Mouse (Mus musculus) CD8-positive naive resting alpha-beta T cell, adult 2 months (primary cell): ENCODE results near the gene Gm6096.

Source experiments
- DNase-seq, 2 experiments: peaks; one replicate each; pipeline ENCODE4 v3.0.0; 2022; ENCODE audit warnings: low read depth in 2 of 2, low spot score in 2 of 2

Gene Gm6096

GRCm38 (mm10) chr7:34234610-34235561, 16.0 kb upstream of the Gm6096 start:
- no peak for DNase-seq

DNA sequence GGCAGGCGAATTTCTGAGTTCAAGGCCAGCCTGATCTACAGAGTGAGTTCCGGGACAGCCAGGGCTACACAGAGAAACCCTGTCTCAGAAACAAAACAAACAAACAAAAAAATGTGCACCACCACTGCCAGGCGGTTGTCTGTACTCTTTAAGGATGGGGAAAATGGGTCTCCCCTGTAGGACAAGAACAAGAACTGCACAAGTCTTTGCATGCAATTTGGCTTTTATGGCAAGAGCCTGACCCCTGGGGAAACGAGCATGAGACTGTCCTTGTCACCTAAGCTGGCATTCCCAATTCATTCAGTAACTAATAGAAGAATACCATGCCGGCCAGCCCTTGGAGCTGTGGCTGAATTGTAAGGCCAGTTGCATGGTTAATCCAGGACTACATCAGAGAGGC, 15.2 kb upstream of the Gm6096 start:
- no peak for DNase-seq

DNA sequence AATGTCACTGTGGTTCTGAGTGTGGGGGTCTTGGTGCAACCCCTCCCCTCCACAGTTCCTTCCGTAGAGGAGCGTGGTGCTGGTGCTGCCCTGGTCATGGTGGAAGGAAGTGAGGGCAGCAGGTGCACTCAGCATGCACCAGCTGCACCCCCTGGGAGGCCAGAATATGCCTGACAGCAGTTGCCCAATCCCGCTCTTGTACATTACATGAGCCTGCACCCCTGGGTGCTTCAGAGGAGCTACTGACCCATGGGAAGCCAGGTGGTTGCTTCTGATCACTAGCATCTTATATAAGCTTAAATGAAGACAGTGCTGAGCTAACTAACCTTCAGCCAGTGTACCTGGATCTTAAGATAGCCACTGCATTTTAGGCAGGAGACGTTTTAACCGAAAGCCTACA, 12.8 kb upstream of the Gm6096 start:
- no peak for DNase-seq

GRCm38 (mm10) chr7:34242176-34242575, 8.7 kb upstream of the Gm6096 start:
- no peak for DNase-seq

GRCm38 (mm10) chr7:34246870-34247499, 3.9 kb upstream of the Gm6096 start:
- DNase-seq = no peak

GRCm38 (mm10) chr7:34252030-34252429, 1.2 kb downstream of the Gm6096 start:
- DNase-seq = peak; percentile 9 to 24

DNA sequence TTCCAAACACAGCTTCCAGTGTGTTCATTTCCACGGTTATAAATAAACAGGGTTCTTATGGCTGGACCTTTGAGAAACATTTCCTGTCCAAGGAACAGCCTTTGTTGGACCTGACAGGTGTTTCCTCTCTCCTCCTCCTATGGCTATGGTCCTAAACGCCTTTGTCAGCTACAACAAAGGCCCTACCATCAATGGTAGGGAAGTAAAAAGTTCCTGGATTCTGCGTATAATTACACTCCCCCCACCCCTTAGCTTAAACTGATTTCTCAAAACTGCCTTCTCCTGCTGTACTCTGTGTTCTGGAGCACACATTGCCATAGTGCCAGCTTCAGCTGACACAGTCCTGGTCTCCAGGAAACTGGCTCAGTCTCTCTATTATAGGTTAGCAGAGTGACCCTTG, 4.3 kb downstream of the Gm6096 start:
- no peak for DNase-seq

GRCm38 (mm10) chr7:34255916-34256315, 5.1 kb downstream of the Gm6096 start:
- no peak for DNase-seq

- DNase-seq = no peak
These were observed 6.4 kb downstream of the Gm6096 start for GRCm38 (mm10) chr7:34257279-34257678.

DNA sequence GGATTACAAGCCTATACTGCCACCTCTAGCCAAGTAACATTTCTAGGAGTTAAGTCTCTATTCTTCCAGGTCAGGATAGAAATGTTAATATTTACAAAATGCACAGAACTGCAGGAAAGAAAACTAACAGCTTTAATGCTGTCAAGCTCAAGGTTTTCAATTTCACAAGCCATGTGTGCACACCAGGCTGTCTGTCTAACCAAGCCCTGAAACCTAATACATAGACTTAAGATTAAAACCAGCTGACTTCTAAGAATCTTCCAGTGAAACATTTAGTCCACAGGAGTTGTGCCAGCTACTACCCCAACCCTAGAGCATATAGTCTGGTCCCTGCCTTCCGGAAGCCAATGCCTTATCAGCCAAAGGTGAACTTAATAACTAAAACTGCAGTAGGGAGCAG, 7.6 kb downstream of the Gm6096 start:
- no peak for DNase-seq

DNA sequence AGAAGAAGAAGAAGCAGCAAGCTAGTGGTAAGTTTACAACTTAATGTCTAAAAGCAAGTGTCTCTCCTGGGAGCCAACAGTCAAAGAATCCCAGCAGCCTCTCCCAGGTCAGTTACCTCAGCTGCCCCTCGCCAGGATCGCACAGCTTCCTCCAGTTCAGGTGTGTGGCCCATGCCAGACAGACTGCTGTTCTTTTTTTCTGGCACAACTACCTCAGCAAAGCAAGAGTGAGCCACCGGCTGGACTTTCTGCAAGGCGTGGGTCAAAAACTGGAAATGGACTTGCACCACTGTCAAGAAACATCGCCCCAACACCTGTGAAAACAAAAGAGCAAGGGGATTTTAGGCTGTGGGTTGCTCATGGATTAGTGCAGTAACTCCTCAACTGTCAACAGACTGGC, 12.6 kb downstream of the Gm6096 start:
- DNase-seq = no peak

DNA sequence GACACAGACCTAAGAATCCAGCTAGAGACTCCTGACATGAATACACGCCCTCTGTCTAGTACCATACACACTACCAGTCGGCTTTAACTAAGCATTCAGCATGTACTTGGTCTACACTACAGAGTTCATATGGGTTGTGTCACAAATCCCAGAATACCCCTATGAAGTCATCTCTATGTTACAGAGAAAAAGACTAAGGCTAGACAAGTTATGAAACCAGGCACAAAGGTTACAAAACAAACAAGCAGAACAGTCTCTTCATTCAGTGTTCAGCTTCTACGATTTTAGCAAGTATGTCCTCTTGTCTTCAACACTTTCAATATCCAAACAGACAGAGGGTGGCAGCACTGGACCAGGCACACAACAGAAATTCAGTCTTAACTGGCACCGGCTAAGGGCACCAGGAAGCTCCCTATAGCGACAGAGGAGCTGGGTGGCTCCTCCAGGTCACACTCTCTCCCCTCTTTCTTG, 15.1 kb downstream of the Gm6096 start:
- peak; percentile 11 to 29 for DNase-seq

DNA sequence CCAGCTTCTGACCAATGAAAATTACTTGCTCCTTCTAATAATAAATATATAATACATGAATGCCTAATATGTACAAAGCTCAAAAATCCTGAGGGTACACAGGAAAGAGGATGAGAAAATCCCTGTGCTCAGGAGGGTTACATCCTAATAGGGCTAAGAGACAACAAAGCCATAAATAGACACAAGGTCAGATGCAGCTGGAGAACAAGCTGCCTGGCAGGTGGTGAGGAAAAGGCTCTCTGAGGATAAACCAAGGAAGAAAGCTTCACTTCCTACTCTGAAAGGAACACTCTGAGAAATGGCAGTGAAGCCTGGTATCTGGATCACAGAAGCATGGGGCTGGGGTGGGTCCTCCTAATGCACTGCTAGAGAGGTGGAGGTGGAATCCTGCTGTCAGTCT, 15.6 kb downstream of the Gm6096 start:
- DNase-seq = no peak

- no peak for DNase-seq
These were observed 17.6 kb downstream of the Gm6096 start for GRCm38 (mm10) chr7:34268463-34268862.

GRCm38 (mm10) chr7:34272465-34272864, 21.6 kb downstream of the Gm6096 start:
- DNase-seq = no peak

GRCm38 (mm10) chr7:34276066-34276465, 25.2 kb downstream of the Gm6096 start:
- DNase-seq = no peak

- no peak for DNase-seq
These were observed 26.8 kb downstream of the Gm6096 start for GRCm38 (mm10) chr7:34277656-34278055.

DNA sequence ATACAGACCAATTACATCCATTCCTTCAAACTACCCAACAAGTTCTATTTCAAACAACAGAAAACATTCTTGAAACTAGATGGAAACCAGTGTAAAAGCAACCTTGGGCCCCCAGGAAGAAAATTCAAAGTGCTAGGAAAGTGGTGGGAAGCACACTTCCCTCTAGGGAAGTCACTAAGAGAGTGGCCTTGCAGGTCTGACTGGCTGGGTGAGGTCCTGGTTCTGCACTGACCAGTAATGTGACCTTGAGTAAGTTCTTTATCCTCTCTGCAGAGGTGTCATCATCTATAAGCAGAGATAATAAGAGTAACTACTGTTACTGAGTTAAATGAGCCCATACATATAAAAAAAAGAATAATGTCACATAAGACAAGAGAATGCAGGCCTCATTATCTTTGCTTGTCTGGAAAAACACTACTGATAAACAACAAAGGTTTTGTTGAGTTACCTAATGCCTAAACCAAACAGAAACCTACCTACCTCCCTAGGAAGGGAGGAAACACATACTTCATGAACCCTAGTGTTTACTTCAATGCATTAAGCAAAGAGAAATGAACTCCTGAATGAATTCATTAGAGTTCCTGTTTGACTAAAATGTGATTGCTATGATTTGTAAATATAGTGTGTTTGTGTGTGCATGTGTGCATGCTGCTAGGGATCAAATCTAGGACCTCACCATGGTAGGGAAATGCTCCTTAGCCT, 39.8 kb downstream of the Gm6096 start:
- no peak for DNase-seq

- DNase-seq = no peak
These were observed 40.4 kb downstream of the Gm6096 start for GRCm38 (mm10) chr7:34291265-34291664.

- DNase-seq = no peak
These were observed 41.8 kb downstream of the Gm6096 start for GRCm38 (mm10) chr7:34292633-34293032.

- no peak for DNase-seq
These were observed 45.3 kb downstream of the Gm6096 start for GRCm38 (mm10) chr7:34296124-34296523.

GRCm38 (mm10) chr7:34298818-34299217, 48.0 kb downstream of the Gm6096 start:
- DNase-seq = no peak
